Mouse (Mus musculus) limb, embryonic 15.5 days (tissue): ENCODE results near the gene Dab1. TPM values are rescaled to one million over a fixed set of nuclear protein-coding genes. Genes with fewer than 3 reads are reported as not detected.

ENCODE experiments used
- ATAC-seq: fragments of 200-750 bp; cut with Nextera tagmentation; 2 replicates; pipeline ENCODE4 v1.8.0; 2017; ENCODE audit warnings: low read depth, moderate TSS enrichment; ENCODE audit not compliant: insufficient number of reproducible peaks, low FRiP score, low TSS enrichment
- H3K27ac ChIP-seq: fragments of 300-500 bp; sonication (generic); 2 replicates; pipeline ENCODE4 v1.5.1; 2015; ENCODE audit warnings: moderate library complexity, mild to moderate bottlenecking, inconsistent platforms
- H3K27me3 ChIP-seq: fragments of 300-500 bp; sonication (generic); 2 replicates; pipeline ENCODE4 v1.6.1; 2015; ENCODE audit warnings: inconsistent platforms
- H3K36me3 ChIP-seq: fragments of 300-500 bp; sonication (generic); 2 replicates; pipeline ENCODE4 v1.6.1; 2015; ENCODE audit warnings: inconsistent platforms
- H3K4me1 ChIP-seq: fragments of 300-500 bp; sonication (generic); 2 replicates; pipeline ENCODE4 v1.6.1; 2015; ENCODE audit warnings: inconsistent platforms
- H3K4me2 ChIP-seq: fragments of 300-500 bp; sonication (generic); 2 replicates; pipeline ENCODE4 v1.6.1; 2015; ENCODE audit warnings: mild to moderate bottlenecking, inconsistent platforms
- H3K4me3 ChIP-seq: fragments of 300-500 bp; sonication (generic); 2 replicates; pipeline ENCODE4 v1.5.1; 2015; ENCODE audit warnings: mild to moderate bottlenecking, inconsistent platforms
- H3K9ac ChIP-seq: fragments of 300-500 bp; sonication (generic); 2 replicates; pipeline ENCODE4 v1.6.1; 2015; ENCODE audit warnings: inconsistent platforms
- H3K9me3 ChIP-seq: fragments of 300-500 bp; sonication (generic); 2 replicates; pipeline ENCODE4 v1.6.1; 2016; ENCODE audit warnings: inconsistent platforms
- WGBS: fragments of 180-500 bp; shearing (Covaris S2); methylation state at CpG from one replicate; pipeline ENCODE4 v1.1.7; 2015; 5-methylcytosine and 5-hydroxymethylcytosine counted together
- polyA plus RNA-seq: library from polyadenylated mRNA; unstranded; fragments of >200 nt; fragmentation: Nextera tagmentation; extraction: Ambion mirVana; gene quantifications from 2 replicates; pipeline ENCODE4 v1.2.1, GENCODE M21; 2015

Dab1 gene
- polyA plus RNA-seq, 1 experiment from 2014 or later: 10.6 TPM

- Histone ChIP-seq H3K9ac (no peak overlapping the region), H3K9me3 (no peaks in the 10 kb centered on the region), H3K27me3 (no peaks in the 10 kb centered on the region), H3K27ac (no peak overlapping the region), H3K4me2 (no peak overlapping the region), H3K4me1 (no peaks in the 10 kb centered on the region), H3K4me3 (no peak overlapping the region), H3K36me3 (no peaks in the 10 kb centered on the region)
- WGBS: 55% methylated on average over 2 of the region's 2 CpGs
- ATAC-seq: no peak
Measured at GRCm38 (mm10) chr4:103704477-103704876, 85.3 kb downstream of the Dab1 start.

GRCm38 (mm10) chr4:103706501-103706900 lies 87.3 kb downstream of the Dab1 start:
- Histone ChIP-seq H3K4me3 (no peak overlapping the region), H3K27me3 (no peaks in the 10 kb centered on the region), H3K4me1 (no peaks in the 10 kb centered on the region), H3K4me2 (no peak overlapping the region), H3K36me3 (no peaks in the 10 kb centered on the region), H3K9ac (no peak overlapping the region), H3K27ac (no peak overlapping the region), H3K9me3 (no peaks in the 10 kb centered on the region)
- WGBS: 66% methylated on average over 4 of the region's 4 CpGs
- no peak for ATAC-seq

- 57% methylated on average over 1 of the region's 1 CpGs for WGBS
- H3K4me1 ChIP-seq: no peaks in the 10 kb centered on the region
- no peaks in the 10 kb centered on the region for H3K36me3 ChIP-seq
- H3K27me3 ChIP-seq: no peaks in the 10 kb centered on the region
- no peak for ATAC-seq
- no peak overlapping the region for H3K4me2 ChIP-seq
- H3K9ac ChIP-seq: no peak overlapping the region
- H3K27ac ChIP-seq: no peak overlapping the region
- H3K9me3 ChIP-seq: no peaks in the 10 kb centered on the region
- H3K4me3 ChIP-seq: no peak overlapping the region
Measured at GRCm38 (mm10) chr4:103707140-103707539, 88.0 kb downstream of the Dab1 start.

GRCm38 (mm10) chr4:103711353-103711752 lies 92.2 kb downstream of the Dab1 start:
- no peak overlapping the region for H3K9ac ChIP-seq
- 60% methylated on average over 6 of the region's 6 CpGs for WGBS
- H3K36me3 ChIP-seq: no peaks in the 10 kb centered on the region
- H3K4me3 ChIP-seq: no peak overlapping the region
- no peak overlapping the region for H3K4me2 ChIP-seq
- no peak for ATAC-seq
- no peaks in the 10 kb centered on the region for H3K4me1 ChIP-seq
- no peaks in the 10 kb centered on the region for H3K9me3 ChIP-seq
- no peak overlapping the region for H3K27ac ChIP-seq
- H3K27me3 ChIP-seq: no peaks in the 10 kb centered on the region

- Histone ChIP-seq H3K27me3 (no peaks in the 10 kb centered on the region), H3K4me3 (no peak overlapping the region), H3K36me3 (no peaks in the 10 kb centered on the region), H3K4me1 (no peaks in the 10 kb centered on the region), H3K9me3 (no peaks in the 10 kb centered on the region), H3K9ac (no peak overlapping the region), H3K27ac (no peak overlapping the region), H3K4me2 (no peak overlapping the region)
- WGBS: 88% methylated on average over 4 of the region's 4 CpGs
- no peak for ATAC-seq
Measured at GRCm38 (mm10) chr4:103713921-103714320, 94.8 kb downstream of the Dab1 start.

- H3K4me3 ChIP-seq: no peak overlapping the region
- no peak overlapping the region for H3K9ac ChIP-seq
- no peak overlapping the region for H3K27ac ChIP-seq
- no peak overlapping the region for H3K4me2 ChIP-seq
- H3K27me3 ChIP-seq: no peaks in the 10 kb centered on the region
- no peak for ATAC-seq
- no peaks in the 10 kb centered on the region for H3K9me3 ChIP-seq
- H3K4me1 ChIP-seq: no peaks in the 10 kb centered on the region
- WGBS: 81% methylated on average over 7 of the region's 7 CpGs
- no peaks in the 10 kb centered on the region for H3K36me3 ChIP-seq
Measured at GRCm38 (mm10) chr4:103714991-103715390, 95.8 kb downstream of the Dab1 start.

GRCm38 (mm10) chr4:103715568-103715967 lies 96.4 kb downstream of the Dab1 start:
- no peaks in the 10 kb centered on the region for H3K4me1 ChIP-seq
- no peaks in the 10 kb centered on the region for H3K27me3 ChIP-seq
- no peak overlapping the region for H3K27ac ChIP-seq
- no peaks in the 10 kb centered on the region for H3K36me3 ChIP-seq
- no peak overlapping the region for H3K4me3 ChIP-seq
- WGBS: 89% methylated on average over 4 of the region's 4 CpGs
- H3K9me3 ChIP-seq: no peaks in the 10 kb centered on the region
- no peak overlapping the region for H3K9ac ChIP-seq
- ATAC-seq: no peak
- no peak overlapping the region for H3K4me2 ChIP-seq

GRCm38 (mm10) chr4:103722738-103723137 lies 103.6 kb downstream of the Dab1 start:
- WGBS: 89% methylated on average over 1 of the region's 1 CpGs
- no peak overlapping the region for H3K27ac ChIP-seq
- H3K36me3 ChIP-seq: no peaks in the 10 kb centered on the region
- H3K4me1 ChIP-seq: no peaks in the 10 kb centered on the region
- H3K4me3 ChIP-seq: no peak overlapping the region
- H3K9ac ChIP-seq: no peak overlapping the region
- no peaks in the 10 kb centered on the region; the same call in 1 of the 2 replicates for H3K27me3 ChIP-seq
- ATAC-seq: no peak
- H3K4me2 ChIP-seq: no peak overlapping the region
- H3K9me3 ChIP-seq: no peaks in the 10 kb centered on the region

GRCm38 (mm10) chr4:103726486-103726885 lies 107.3 kb downstream of the Dab1 start:
- no peaks in the 10 kb centered on the region for H3K27me3 ChIP-seq
- WGBS: 66% methylated on average over 2 of the region's 2 CpGs
- no peaks in the 10 kb centered on the region for H3K4me1 ChIP-seq
- no peak overlapping the region for H3K27ac ChIP-seq
- H3K9me3 ChIP-seq: no peaks in the 10 kb centered on the region
- no peak overlapping the region for H3K9ac ChIP-seq
- H3K4me3 ChIP-seq: no peak overlapping the region
- no peak for ATAC-seq
- no peak overlapping the region for H3K4me2 ChIP-seq
- H3K36me3 ChIP-seq: no peaks in the 10 kb centered on the region

- H3K36me3 ChIP-seq: no peaks in the 10 kb centered on the region
- peaks cover 7% of the 10 kb centered on the region; the same call in 1 of the 2 replicates for H3K4me1 ChIP-seq
- WGBS: 17% methylated on average over 6 of the region's 6 CpGs
- no peaks in the 10 kb centered on the region for H3K27me3 ChIP-seq
- no peak for ATAC-seq
- no peak overlapping the region for H3K4me3 ChIP-seq
- H3K9me3 ChIP-seq: no peaks in the 10 kb centered on the region
- H3K9ac ChIP-seq: no peak overlapping the region
- H3K4me2 ChIP-seq: peak overlapping the region; percentile 20; the same call in 1 of the 2 replicates
- H3K27ac ChIP-seq: no peak overlapping the region
Measured at GRCm38 (mm10) chr4:103737185-103737584, 118.0 kb downstream of the Dab1 start.

GRCm38 (mm10) chr4:103751249-103751855 lies 132.2 kb downstream of the Dab1 start:
- no peak overlapping the region for H3K4me3 ChIP-seq
- H3K27me3 ChIP-seq: no peaks in the 10 kb centered on the region
- H3K9me3 ChIP-seq: no peaks in the 10 kb centered on the region
- H3K9ac ChIP-seq: no peak overlapping the region
- H3K36me3 ChIP-seq: no peaks in the 10 kb centered on the region
- no peaks in the 10 kb centered on the region for H3K4me1 ChIP-seq
- ATAC-seq: no peak
- no peak overlapping the region for H3K27ac ChIP-seq
- WGBS: 56% methylated on average over 4 of the region's 4 CpGs
- no peak overlapping the region for H3K4me2 ChIP-seq

GRCm38 (mm10) chr4:103754561-103754960 lies 135.4 kb downstream of the Dab1 start:
- 39% methylated on average over 7 of the region's 7 CpGs for WGBS
- Histone ChIP-seq H3K27ac (no peak overlapping the region), H3K9me3 (no peaks in the 10 kb centered on the region), H3K27me3 (no peaks in the 10 kb centered on the region), H3K36me3 (no peaks in the 10 kb centered on the region), H3K9ac (no peak overlapping the region), H3K4me2 (no peak overlapping the region), H3K4me1 (peaks cover 6% of the 10 kb centered on the region; the same call in 1 of the 2 replicates), H3K4me3 (no peak overlapping the region)
- ATAC-seq: no peak

- Histone ChIP-seq H3K9me3 (no peaks in the 10 kb centered on the region), H3K4me3 (no peak overlapping the region), H3K4me1 (peaks cover 6% of the 10 kb centered on the region; the same call in 1 of the 2 replicates), H3K4me2 (no peak overlapping the region), H3K27me3 (no peaks in the 10 kb centered on the region), H3K9ac (no peak overlapping the region), H3K36me3 (no peaks in the 10 kb centered on the region), H3K27ac (no peak overlapping the region)
- ATAC-seq: no peak
- WGBS: 54% methylated on average over 3 of the region's 3 CpGs
Measured at GRCm38 (mm10) chr4:103757241-103757640, 138.1 kb downstream of the Dab1 start.
